Mouse (Mus musculus): ENCODE data around the gene Sav1. TPM values are rescaled to one million over a fixed set of nuclear protein-coding genes. Genes with fewer than 3 reads are reported as not detected.

Sav1 gene
- polyA plus RNA-seq, 1 experiment: 23.2 TPM

DNA sequence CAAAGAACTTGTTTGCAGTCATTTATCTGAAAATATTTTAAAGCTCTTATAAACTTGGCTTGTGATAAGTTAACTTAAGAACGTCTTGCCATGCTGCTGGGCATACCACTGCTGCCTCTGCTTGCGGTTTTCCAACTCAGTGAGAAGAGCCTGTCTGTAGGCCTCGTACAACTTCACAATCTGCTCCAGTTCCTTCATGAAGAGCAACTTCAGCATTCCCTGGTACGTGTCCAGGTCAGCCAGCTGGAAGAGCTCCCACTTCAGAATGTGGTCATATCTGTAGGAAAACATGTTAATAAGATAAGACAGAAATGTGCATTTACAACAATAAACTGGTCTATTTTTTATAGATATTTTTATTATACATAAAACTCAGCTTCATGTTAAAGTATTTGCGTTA lies 20.7 kb downstream of the Sav1 start:
- Histone ChIP-seq H3K36me3 (ENCODE audit: control insufficient read depth, insufficient read depth) (peaks cover 58% of the 10 kb centered on the region), H3K27me3 (ENCODE audit: control insufficient read depth, insufficient read depth, insufficient read length) (no peaks in the 10 kb centered on the region), H3K79me2 (ENCODE audit: control insufficient read depth, insufficient read depth) (peaks cover 15% of the 10 kb centered on the region), H3K4me3 (no peak overlapping the region), H3ac (ENCODE audit: control insufficient read depth, insufficient read length) (no peak overlapping the region), H3K4me2 (ENCODE audit: low read depth) (no peak overlapping the region)
- no peak for TF ChIP-seq TCF12 (IDR thresholded peaks at IDR 0.05; ENCODE audit: insufficient read depth, poor library complexity, severe bottlenecking)
- TF ChIP-seq TCF3 (IDR thresholded peaks at IDR 0.05; ENCODE audit: insufficient read length, low read depth): no peak
- TF ChIP-seq MYOD1 (IDR thresholded peaks at IDR 0.05; ENCODE audit: control insufficient read depth in 1 of 3, insufficient read length in 2 of 3, low read depth in 2 of 3): no peak
- TF ChIP-seq E2F4 (IDR thresholded peaks at IDR 0.05; ENCODE audit: insufficient read depth): no peak
- TF ChIP-seq CEBPB (IDR thresholded peaks at IDR 0.05; ENCODE audit: insufficient read depth, poor library complexity, severe bottlenecking): no peak
- TF ChIP-seq SRF (IDR thresholded peaks at IDR 0.05; ENCODE audit: control insufficient read depth, insufficient read length, low read depth): no peak
- TF ChIP-seq USF1 (IDR thresholded peaks at IDR 0.05; ENCODE audit: low read depth): no peak
- no peak for TF ChIP-seq MAX (IDR thresholded peaks at IDR 0.05; ENCODE audit: low read depth)
- no peak for TF ChIP-seq POLR2AphosphoS2 (IDR thresholded peaks at IDR 0.05; ENCODE audit: insufficient read length, low read depth)
- no peak for TF ChIP-seq POLR2A (IDR thresholded peaks at IDR 0.05; ENCODE audit: insufficient read length, low read depth)
- TF ChIP-seq REST (IDR thresholded peaks at IDR 0.05; ENCODE audit: insufficient read depth, insufficient read length): no peak
- TF ChIP-seq MYOG (IDR thresholded peaks at IDR 0.05; ENCODE audit: control insufficient read depth in 1 of 3, insufficient read depth in 1 of 3, insufficient read length in 2 of 3, low read depth in 2 of 3): no peak

- Histone ChIP-seq H3ac (ENCODE audit: control insufficient read depth, insufficient read length) (no peak overlapping the region), H3K27me3 (ENCODE audit: control insufficient read depth, insufficient read depth, insufficient read length) (no peaks in the 10 kb centered on the region), H3K79me2 (ENCODE audit: control insufficient read depth, insufficient read depth) (peaks cover 10% of the 10 kb centered on the region), H3K36me3 (ENCODE audit: control insufficient read depth, insufficient read depth) (peaks cover 57% of the 10 kb centered on the region), H3K4me3 (no peak overlapping the region), H3K4me2 (ENCODE audit: low read depth) (no peak overlapping the region)
- TF ChIP-seq CEBPB (IDR thresholded peaks at IDR 0.05; ENCODE audit: insufficient read depth, poor library complexity, severe bottlenecking) (no peak), USF1 (IDR thresholded peaks at IDR 0.05; ENCODE audit: low read depth) (no peak), REST (IDR thresholded peaks at IDR 0.05; ENCODE audit: insufficient read depth, insufficient read length) (no peak), MYOD1 (IDR thresholded peaks at IDR 0.05; ENCODE audit: control insufficient read depth in 1 of 3, insufficient read length in 2 of 3, low read depth in 2 of 3) (no peak), E2F4 (IDR thresholded peaks at IDR 0.05; ENCODE audit: insufficient read depth) (no peak), SRF (IDR thresholded peaks at IDR 0.05; ENCODE audit: control insufficient read depth, insufficient read length, low read depth) (no peak), MAX (IDR thresholded peaks at IDR 0.05; ENCODE audit: low read depth) (no peak), TCF12 (IDR thresholded peaks at IDR 0.05; ENCODE audit: insufficient read depth, poor library complexity, severe bottlenecking) (no peak), TCF3 (IDR thresholded peaks at IDR 0.05; ENCODE audit: insufficient read length, low read depth) (no peak), POLR2AphosphoS2 (IDR thresholded peaks at IDR 0.05; ENCODE audit: insufficient read length, low read depth) (no peak), MYOG (IDR thresholded peaks at IDR 0.05; ENCODE audit: control insufficient read depth in 1 of 3, insufficient read depth in 1 of 3, insufficient read length in 2 of 3, low read depth in 2 of 3) (no peak)
These were observed 21.2 kb downstream of the Sav1 start for GRCm38 (mm10) chr12:69965644-69966043.

DNA sequence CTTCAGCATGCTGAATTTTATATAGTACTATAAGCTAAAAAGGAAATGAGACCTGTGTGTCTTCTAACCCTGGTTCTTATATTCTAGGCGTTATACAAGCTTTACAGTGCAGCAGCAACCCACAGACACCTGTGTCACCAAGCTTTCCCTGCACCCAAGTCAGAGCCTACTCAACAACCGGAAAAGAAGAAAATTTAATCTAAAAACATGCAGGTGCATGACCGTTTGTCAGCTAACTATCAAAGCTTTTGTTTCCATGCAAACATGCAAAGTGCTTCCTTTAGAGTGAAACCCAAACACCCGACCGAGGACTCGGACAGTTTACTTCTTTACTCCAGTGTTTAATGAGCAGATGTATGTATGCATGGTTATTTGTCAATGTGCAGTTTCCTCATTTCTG lies 23.7 kb downstream of the Sav1 start:
- no peaks in the 10 kb centered on the region for H3K79me2 ChIP-seq (ENCODE audit: control insufficient read depth, insufficient read depth)
- H3K4me2 ChIP-seq (ENCODE audit: low read depth): no peak overlapping the region
- H3K27me3 ChIP-seq (ENCODE audit: control insufficient read depth, insufficient read depth, insufficient read length): no peaks in the 10 kb centered on the region
- TF ChIP-seq REST (IDR thresholded peaks at IDR 0.05; ENCODE audit: insufficient read depth, insufficient read length) (no peak), E2F4 (IDR thresholded peaks at IDR 0.05; ENCODE audit: insufficient read depth) (no peak), MYOD1 (IDR thresholded peaks at IDR 0.05; ENCODE audit: control insufficient read depth in 1 of 3, insufficient read length in 2 of 3, low read depth in 2 of 3) (no peak), TCF3 (IDR thresholded peaks at IDR 0.05; ENCODE audit: insufficient read length, low read depth) (no peak), TCF12 (IDR thresholded peaks at IDR 0.05; ENCODE audit: insufficient read depth, poor library complexity, severe bottlenecking) (no peak), MAX (IDR thresholded peaks at IDR 0.05; ENCODE audit: low read depth) (no peak), SRF (IDR thresholded peaks at IDR 0.05; ENCODE audit: control insufficient read depth, insufficient read length, low read depth) (no peak), USF1 (IDR thresholded peaks at IDR 0.05; ENCODE audit: low read depth) (no peak), POLR2A (IDR thresholded peaks at IDR 0.05; ENCODE audit: insufficient read length, low read depth) (no peak), POLR2AphosphoS2 (IDR thresholded peaks at IDR 0.05; ENCODE audit: insufficient read length, low read depth) (no peak), CEBPB (IDR thresholded peaks at IDR 0.05; ENCODE audit: insufficient read depth, poor library complexity, severe bottlenecking) (no peak), MYOG (IDR thresholded peaks at IDR 0.05; ENCODE audit: control insufficient read depth in 1 of 3, insufficient read depth in 1 of 3, insufficient read length in 2 of 3, low read depth in 2 of 3) (no peak)
- no peak overlapping the region for H3K4me3 ChIP-seq
- no peak overlapping the region for H3ac ChIP-seq (ENCODE audit: control insufficient read depth, insufficient read length)
- peaks cover 49% of the 10 kb centered on the region for H3K36me3 ChIP-seq (ENCODE audit: control insufficient read depth, insufficient read depth)

DNA sequence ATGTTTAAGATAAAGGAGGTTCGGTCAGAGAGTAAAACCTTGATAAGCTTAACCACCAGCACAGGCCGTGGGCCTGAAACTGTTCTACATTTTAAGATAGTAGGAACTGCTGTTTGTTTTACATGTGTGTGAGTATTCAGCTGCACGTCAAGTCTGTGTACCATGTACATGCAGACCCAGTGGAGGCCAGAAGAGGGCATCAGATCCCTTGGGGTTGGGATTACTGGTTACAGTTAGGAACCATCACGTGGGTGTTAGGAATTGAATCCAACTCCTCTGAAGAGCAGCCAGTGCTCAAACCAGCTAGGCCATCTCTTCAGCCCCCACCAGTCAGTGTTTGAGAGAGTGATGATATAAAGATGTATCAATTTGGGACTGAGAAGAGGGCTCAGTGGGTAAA lies 24.3 kb downstream of the Sav1 start:
- Histone ChIP-seq H3ac (ENCODE audit: control insufficient read depth, insufficient read length) (no peak overlapping the region), H3K4me2 (ENCODE audit: low read depth) (no peak overlapping the region), H3K4me3 (no peak overlapping the region), H3K79me2 (ENCODE audit: control insufficient read depth, insufficient read depth) (no peaks in the 10 kb centered on the region), H3K36me3 (ENCODE audit: control insufficient read depth, insufficient read depth) (peaks cover 49% of the 10 kb centered on the region), H3K27me3 (ENCODE audit: control insufficient read depth, insufficient read depth, insufficient read length) (no peaks in the 10 kb centered on the region)
- TF ChIP-seq POLR2A (IDR thresholded peaks at IDR 0.05; ENCODE audit: insufficient read length, low read depth): no peak
- no peak for TF ChIP-seq MYOG (IDR thresholded peaks at IDR 0.05; ENCODE audit: control insufficient read depth in 1 of 3, insufficient read depth in 1 of 3, insufficient read length in 2 of 3, low read depth in 2 of 3)
- peak; percentile 83 for TF ChIP-seq USF1 (IDR thresholded peaks at IDR 0.05; ENCODE audit: low read depth)
- TF ChIP-seq CEBPB (IDR thresholded peaks at IDR 0.05; ENCODE audit: insufficient read depth, poor library complexity, severe bottlenecking): no peak
- TF ChIP-seq POLR2AphosphoS2 (IDR thresholded peaks at IDR 0.05; ENCODE audit: insufficient read length, low read depth): no peak

GRCm38 (mm10) chr12:69957378-69957777 lies 29.4 kb downstream of the Sav1 start:
- Histone ChIP-seq H3K4me2 (ENCODE audit: low read depth) (no peak overlapping the region), H3K79me2 (ENCODE audit: control insufficient read depth, insufficient read depth) (no peaks in the 10 kb centered on the region), H3ac (ENCODE audit: control insufficient read depth, insufficient read length) (no peak overlapping the region), H3K27me3 (ENCODE audit: control insufficient read depth, insufficient read depth, insufficient read length) (no peaks in the 10 kb centered on the region), H3K4me3 (no peak overlapping the region), H3K36me3 (ENCODE audit: control insufficient read depth, insufficient read depth) (peaks cover 19% of the 10 kb centered on the region)
- no peak for TF ChIP-seq REST (IDR thresholded peaks at IDR 0.05; ENCODE audit: insufficient read depth, insufficient read length)
- TF ChIP-seq MAX (IDR thresholded peaks at IDR 0.05; ENCODE audit: low read depth): no peak
- no peak for TF ChIP-seq E2F4 (IDR thresholded peaks at IDR 0.05; ENCODE audit: insufficient read depth)
- no peak for TF ChIP-seq POLR2A (IDR thresholded peaks at IDR 0.05; ENCODE audit: insufficient read length, low read depth)
- TF ChIP-seq MYOG (IDR thresholded peaks at IDR 0.05; ENCODE audit: control insufficient read depth in 1 of 3, insufficient read depth in 1 of 3, insufficient read length in 2 of 3, low read depth in 2 of 3): no peak
- no peak for TF ChIP-seq TCF12 (IDR thresholded peaks at IDR 0.05; ENCODE audit: insufficient read depth, poor library complexity, severe bottlenecking)
- TF ChIP-seq CEBPB (IDR thresholded peaks at IDR 0.05; ENCODE audit: insufficient read depth, poor library complexity, severe bottlenecking): no peak
- TF ChIP-seq TCF3 (IDR thresholded peaks at IDR 0.05; ENCODE audit: insufficient read length, low read depth): no peak
- TF ChIP-seq MYOD1 (IDR thresholded peaks at IDR 0.05; ENCODE audit: control insufficient read depth in 1 of 3, insufficient read length in 2 of 3, low read depth in 2 of 3): no peak
- TF ChIP-seq USF1 (IDR thresholded peaks at IDR 0.05; ENCODE audit: low read depth): no peak
- TF ChIP-seq SRF (IDR thresholded peaks at IDR 0.05; ENCODE audit: control insufficient read depth, insufficient read length, low read depth): no peak
- TF ChIP-seq POLR2AphosphoS2 (IDR thresholded peaks at IDR 0.05; ENCODE audit: insufficient read length, low read depth): no peak

Measured in myocyte (in vitro differentiated cells).